Mouse (Mus musculus): ENCODE results near the gene Obsl1. TPM values are rescaled to one million over a fixed set of nuclear protein-coding genes. Genes with fewer than 3 reads are reported as not detected.

The Obsl1 gene
- polyA plus RNA-seq (2017; shearing (Covaris generic)) = not detected

DNA sequence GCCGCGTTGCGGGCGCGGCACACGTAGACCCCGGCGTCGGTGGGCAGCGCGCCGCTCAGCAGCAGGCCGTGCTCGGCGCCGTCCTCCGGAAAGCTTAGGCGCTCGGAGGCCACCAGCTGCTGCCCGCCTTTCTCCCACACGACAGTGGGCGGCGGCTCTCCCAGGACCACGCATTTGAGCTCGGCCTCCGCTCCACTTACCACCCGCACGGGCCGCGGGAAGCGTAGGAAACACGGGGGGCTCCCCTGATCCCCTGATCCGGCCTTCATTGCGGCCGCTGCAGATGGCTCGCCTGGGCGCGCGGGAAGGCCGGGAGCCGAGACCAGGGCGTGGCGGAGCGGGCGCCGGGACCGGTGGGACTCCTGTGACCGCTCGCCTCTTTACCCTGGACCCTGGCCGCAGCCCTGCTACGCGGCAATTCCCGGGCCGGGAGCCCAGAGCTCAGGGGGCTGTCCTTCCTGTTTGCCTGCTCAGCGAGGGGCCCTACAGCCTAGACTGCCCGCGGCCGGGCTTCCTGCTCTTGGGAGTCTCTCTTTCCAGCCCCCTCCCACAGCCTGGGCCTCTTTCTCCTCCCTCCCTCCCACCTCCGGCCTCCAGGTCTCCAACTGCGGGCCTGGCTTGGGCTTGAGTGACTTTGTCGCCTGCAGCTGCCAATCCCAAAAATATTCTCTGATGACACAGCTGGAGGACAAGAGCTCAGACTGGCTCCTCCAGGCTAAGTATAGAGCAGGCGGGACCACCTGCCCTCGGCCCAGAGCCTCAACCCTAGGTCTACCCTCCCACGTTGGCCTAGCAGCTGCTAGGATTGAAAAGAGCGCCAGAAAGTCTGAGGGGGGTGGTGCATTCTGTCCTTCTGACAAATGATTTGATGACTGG, at the start of gene Obsl1:
Gene Obsl1, minus strand, starts transcription at position 497 of the 876 bp plus-strand sequence.
- no peak for ATAC-seq

DNA sequence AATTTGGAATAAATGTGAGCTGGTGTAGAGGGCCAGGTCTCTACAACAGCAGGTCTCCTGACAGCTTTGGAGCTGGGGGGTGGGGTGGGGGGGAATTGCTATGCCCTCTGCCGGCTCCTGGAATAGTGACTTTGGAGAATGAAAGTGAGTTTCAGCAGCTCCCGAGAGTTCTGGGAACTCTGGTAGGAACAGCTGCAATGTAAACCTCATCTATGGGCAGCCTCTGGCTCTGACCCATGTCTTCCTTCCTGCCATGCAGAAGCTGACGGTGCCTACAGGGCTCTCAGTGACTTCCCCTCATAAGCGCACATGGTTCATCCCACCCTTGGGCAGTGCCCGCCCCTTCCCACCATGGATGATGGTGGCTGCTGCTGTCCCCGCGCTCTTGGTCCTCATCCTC, 49.4 kb upstream of the Obsl1 start:
- no peak for ATAC-seq

DNA sequence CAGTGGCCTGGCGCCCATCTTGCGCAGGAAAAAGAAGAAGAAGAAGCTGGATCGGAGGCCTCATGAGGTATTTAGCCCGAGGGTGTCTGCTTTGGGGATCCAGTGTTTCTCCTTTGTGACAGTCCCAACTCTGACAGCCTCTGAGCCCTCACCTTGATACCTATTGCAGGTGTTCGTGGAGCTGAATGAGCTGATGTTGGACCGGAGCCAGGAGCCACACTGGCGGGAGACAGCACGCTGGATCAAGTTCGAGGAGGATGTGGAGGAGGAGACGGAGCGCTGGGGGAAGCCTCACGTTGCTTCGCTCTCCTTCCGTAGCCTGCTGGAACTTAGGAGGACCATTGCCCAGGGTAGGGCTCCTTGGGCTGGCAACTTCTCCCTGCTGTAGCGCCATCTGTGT, 44.3 kb upstream of the Obsl1 start:
- ATAC-seq = no peak

DNA sequence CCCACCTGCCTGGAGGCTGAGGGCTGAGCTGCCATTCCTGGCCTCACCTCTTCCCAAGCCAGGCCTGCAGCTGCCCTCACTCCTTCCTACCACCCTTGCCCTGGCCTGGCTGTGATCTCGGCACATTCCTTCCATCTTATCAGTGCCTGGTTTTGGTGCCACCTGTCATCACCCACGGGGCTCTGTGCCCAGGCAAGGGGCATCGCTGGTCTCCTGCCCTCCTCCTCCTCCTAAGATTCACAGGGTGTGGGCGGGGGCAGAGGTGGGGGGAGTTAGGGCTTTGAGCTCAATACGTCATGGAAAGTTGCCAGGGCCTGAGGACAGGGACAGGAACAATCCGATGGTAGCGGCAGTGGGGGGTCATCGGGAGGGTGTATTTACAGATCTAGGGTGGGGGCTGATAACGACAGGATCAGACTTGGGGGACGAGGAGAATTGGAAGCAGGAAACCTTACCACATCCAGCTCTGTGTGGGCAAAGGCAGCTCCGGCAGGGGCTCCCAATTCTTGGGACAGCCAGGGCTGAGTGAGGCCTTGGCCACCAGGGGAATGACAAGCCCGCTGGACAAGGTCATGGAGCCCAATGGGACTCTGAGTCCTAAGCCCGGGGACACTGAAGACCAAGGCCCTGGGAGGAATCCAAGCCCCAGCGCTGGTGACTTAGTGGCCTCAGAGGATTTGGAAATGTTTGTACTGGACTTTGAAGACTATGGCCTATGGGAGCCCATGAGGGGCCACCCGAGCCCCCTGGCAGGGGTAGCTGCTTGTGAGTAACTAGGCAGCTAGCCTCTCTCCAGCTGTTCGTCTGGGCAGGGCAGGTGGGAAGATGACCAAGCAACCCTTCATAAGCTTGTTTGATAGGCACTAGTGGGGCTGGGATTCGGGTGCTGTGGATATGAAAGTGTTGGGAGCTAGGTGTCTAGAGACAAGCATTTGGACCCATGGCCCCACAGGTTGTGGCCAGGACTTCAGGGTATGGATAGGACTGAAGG, 43.3 kb upstream of the Obsl1 start:
- ATAC-seq = no peak

DNA sequence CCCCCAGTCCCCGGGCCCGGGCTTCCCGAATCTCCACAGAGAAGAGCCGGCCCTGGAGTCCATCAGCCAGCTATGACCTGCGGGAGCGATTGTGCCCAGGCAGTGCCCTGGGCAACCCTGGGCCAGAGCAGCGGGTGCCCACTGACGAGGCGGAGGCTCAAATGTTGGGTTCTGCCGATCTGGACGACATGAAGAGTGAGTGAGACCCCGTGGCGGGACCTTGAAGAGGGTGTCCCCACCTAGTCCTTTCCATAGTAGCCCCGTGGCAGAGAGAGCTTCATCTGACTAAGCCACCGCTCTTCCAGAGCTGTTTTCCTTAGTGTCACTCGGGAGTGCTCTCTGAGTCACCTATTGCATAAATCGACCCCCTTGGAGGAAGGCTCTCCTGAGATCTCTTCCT, 42.6 kb upstream of the Obsl1 start:
- no peak for ATAC-seq

DNA sequence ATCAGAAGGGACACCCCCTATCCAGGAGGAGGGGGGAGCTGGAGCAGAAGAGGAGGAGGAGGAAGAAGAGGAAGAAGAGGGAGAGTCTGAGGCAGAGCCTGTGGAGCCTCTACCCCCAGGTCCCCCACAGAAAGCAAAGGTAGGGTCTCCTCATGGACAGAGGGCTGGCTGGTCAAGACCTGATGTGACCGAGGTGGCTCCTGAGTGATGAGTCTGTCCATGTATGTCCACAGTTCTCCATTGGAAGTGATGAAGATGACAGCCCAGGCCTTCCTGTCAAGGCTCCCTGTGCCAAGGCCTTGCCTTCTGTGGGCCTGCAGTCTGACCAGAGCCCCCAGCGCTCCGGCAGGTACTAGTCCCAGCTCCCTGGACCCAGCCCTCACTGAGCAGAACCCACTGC, 41.8 kb upstream of the Obsl1 start:
- no peak for ATAC-seq

DNA sequence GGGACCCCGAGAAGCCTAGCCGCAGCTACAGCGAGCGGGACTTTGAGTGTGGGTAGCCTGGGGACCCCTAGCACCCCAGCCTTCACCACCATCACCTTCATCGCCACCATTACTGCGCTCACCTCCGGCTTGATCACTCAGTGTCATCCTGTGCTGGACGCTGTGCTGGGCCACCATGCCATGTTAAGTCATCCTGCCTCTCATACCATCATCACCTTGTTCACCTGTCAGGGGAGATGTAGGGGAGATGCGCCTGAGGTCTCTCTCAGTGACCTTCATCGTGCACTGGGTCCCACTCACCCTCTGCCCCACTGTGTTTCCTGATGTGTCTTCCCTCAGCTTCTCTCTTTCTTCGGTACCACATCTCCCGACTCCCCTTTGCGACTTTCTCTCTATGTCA, 41.1 kb upstream of the Obsl1 start:
- ATAC-seq = no peak

DNA sequence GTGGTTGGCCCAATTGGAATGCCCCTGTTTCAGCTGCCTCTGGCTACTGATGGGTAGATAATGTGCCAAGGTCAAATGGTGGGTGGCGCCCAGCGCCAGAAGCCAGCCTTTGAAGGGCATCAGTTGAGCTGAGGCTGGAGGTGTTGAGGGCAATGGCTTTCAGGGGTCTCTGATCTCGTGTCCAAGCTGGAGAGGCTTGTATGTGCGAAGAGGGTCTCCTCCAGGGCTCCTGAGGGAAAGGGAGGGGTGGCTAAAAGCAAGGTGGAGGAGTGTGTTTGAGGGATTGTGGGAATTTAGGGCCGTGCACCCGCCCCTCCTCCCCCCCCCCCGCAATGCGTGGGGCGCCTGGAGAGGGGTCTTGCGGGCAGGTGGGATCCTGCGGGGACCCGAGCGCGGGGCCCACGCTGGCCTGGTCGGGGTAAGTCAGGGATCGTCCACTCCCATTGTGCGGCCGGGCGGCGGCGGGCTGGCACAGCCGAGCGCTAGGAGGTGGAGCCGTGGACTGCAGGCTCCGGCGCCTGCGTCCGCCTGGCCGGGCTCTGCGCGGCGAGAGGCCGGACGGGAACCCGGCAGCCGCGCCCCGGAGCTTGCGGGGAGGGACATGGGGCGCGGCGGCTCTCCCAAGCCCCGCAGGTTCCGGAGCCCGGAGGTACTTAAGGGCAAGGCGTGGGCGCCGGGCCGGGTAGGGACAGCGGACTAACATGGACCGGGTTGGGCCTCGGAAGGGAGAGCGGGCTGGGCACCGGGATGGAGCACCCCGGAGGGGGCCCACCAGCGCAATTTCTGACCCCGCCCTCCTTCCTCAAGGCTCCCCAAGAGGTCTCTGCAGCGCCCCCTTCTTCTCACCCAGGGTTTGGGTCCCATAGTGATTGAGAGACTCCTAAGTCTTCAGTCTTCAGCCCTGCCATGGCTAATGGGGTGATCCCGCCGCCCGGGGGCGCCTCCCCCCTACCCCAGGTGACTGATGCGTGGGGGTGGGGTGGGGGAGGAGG, 40.0 kb upstream of the Obsl1 start, which contains the start of gene Slc4a3:
Gene Slc4a3, plus strand, starts transcription at position 302 of the 992 bp plus-strand sequence.
- ATAC-seq = no peak

DNA sequence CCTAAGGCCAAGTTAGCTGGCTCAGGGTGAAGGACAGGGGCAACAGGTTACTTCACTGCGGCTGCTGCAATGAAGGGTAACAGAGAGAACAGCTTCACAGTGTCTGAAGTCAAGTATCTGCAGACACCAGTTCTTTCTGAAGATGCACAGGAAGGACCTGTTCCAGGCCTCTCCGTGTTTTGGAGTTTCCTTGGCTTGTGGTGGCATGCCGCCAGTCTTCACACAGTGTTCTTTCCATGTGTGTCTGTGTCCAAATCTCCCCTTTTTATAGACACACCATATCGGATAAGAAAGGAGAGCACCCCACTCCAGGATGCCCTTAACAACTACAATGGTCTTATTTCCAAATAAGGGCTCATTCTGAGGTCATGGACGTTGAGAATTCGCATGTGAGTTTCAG, 38.1 kb upstream of the Obsl1 start:
- no peak for ATAC-seq

DNA sequence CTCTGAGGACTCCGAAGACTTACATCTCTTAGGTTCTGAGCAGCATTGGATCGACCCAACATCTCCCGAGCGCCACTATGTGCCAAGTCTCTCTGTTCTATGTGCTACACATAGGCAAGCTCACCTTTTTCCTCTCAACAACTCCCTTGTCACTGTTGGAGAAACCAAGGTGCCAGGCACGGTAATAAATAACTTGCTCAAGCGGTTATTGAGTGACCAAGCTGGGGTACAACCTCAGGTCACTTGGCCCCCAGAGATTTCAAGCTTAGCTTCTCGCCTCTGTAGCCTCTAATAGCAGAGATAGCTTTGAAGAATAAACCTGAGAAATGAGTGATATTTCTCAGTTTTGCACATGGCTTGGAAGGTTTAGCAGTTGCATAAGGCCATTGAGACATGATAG, 35.2 kb upstream of the Obsl1 start:
- no peak for ATAC-seq

DNA sequence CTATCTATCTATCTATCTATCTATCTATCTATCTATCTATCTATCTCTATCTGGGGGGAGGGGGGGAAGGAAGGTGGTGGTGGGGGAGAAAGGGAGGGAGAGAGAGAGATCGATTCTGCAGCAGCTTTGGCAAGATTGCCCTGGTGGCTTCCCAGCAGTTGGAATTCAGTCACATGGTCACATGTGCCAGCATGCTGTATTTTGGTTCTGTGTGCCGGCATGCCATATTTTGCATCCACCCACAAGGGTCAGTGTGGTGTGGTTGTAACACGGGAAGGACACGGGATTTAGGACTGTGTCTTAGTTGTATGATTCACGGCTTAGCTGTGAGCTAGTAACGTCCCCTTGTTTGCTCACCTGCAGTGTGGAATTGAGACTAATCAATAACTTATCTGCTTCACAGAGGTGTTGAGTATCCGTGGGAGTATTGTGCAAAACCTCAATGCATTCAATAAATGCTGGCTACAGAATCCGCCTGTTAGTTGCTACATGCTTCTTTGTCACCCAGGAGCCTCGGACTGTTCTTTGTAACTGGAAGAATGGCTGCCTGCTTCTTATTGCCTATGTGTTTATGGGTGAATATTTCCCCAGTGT, 32.4 kb upstream of the Obsl1 start:
- ATAC-seq = no peak

DNA sequence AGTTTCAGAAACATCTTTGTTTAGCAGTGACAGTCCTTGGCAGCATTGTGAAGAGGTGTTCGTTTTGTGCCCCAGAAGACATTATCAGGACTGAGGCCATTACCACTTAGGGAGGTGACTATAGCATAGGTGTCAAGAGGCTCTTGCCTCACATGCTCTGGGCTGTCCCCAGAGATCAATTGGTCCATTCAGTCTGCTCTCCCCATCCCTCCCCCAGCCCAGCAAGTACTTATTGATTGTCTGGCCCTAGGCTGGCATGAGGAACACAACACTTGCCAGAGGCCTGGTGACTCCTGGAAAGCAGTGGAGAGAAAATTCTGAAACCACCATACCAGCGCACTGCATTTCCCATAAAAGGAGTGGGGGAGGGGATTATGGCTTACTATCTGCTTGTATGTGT, 31.3 kb upstream of the Obsl1 start:
- ATAC-seq = no peak

DNA sequence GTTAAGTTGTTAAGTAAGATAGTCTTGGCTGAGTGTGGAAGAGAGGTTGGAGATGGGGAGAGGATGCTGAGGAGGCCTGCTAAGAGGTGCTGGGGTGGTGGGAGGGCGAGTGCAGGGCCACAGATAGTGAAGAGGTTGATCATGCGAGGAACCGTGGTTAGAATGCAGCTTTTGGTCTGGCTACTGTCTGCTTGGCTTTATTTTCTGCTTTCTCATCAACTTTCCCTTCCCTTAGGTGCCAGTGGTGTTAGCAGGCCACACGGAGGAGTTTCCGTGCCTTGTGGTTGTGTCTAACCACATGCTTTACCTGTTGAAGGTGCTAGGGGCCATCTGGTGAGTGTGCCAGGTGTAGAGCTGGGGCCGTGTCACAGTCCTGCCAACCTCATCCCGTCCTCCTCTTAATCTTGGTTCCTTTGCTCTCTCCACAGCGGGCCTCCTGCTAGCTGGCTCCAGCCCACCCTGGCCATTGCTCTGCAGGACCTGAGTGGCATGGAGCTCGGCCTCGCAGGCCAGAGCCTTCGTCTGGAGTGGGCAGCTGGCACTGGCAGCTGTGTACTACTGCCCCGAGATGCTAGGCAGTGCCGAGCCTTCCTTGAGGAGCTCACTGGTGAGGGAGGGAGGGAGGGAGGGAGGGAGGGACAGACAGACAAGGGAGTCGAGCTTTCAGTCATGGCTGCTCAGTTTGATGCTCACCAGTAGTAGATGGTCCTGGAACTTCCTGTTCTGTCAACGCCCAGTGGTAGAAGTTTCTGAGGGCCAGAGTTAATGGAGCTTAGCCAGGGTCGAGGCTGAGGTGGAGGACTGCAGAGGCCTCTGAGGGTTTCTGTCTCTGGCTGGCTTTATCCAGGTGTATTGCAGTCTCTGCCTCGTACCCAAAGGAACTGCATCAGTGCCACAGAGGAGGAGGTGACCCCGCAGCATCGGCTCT, 27.3 kb upstream of the Obsl1 start:
- no peak for ATAC-seq

DNA sequence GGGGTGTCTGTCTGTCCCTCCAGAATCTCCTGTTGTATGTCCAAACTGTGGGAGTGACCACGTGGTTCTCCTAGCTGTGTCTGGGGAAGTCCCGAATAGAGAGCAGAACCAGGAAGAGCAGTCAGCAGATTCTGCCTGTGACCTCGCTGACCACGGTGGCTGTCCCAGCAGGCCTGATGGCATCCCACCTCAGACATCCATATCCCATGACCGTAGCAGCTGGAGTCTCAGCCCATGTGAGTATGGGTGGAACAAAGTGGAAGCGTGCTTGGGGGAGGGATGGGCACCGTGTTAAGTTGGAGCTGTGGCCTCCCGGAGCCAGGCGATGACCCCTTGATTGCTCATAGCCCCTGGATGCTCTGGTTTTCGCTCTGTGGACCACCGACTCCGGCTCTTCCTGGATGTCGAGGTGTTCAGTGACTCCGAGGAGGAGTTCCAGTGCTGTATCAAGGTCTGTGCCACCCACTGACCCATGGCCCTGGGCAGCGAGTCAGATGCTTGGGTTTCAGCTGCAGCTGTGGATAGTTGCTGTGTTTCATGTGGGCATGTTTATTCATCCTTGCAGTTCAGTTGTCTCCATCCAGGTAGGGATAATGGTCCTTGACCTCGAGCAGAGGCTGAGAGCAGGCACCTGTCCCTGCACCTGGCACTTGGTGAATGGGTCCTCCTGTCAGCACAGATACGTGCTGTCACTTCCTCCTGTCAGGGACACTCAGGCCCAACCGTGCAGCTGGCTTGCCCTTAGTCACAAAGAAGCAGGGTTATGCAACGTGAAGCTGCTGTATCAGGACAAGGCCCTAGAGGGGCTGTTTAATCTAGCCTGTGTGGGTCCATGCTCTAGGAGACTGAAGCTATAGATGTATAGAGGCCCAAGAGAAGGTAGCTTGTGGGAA, 26.3 kb upstream of the Obsl1 start:
- ATAC-seq = no peak

DNA sequence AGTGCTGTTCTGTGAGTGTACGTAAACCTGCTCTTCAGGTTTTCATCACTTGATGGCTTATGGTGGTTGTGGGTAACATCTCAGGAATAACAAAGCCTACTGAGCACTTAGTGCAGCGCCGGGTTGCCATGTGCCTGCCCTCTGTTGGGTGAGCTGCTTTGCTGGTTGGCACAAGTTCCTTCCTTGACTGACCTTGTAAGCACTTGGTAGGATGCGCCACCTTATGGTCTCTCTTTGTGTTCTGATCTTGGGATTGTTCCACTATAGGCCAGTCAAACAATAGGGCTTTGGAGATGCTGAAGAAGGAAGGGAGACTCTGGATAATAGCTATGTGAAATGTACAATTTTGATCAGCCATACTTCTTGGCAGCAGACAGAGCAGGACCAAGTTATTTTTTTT, 24.3 kb upstream of the Obsl1 start:
- ATAC-seq = no peak

DNA sequence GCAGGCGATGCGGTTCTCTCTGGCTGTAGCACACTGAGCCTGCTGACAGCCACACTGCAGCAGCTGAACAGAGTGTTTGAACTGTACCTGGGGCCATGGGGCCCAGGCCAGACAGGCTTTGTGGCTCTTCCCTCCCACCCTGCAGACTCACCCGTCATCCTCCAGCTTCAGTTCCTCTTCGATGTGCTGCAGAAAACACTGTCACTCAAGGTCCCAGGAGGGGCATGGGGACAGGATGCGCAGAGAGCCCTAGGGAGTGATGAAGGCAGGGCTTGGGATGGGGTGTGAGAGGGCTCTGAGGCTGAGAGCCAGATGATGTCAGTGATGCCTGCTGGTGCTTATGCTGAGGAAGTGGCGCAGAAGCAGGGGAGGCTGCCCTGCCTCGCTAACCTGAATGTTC, 18.4 kb upstream of the Obsl1 start:
- no peak for ATAC-seq

DNA sequence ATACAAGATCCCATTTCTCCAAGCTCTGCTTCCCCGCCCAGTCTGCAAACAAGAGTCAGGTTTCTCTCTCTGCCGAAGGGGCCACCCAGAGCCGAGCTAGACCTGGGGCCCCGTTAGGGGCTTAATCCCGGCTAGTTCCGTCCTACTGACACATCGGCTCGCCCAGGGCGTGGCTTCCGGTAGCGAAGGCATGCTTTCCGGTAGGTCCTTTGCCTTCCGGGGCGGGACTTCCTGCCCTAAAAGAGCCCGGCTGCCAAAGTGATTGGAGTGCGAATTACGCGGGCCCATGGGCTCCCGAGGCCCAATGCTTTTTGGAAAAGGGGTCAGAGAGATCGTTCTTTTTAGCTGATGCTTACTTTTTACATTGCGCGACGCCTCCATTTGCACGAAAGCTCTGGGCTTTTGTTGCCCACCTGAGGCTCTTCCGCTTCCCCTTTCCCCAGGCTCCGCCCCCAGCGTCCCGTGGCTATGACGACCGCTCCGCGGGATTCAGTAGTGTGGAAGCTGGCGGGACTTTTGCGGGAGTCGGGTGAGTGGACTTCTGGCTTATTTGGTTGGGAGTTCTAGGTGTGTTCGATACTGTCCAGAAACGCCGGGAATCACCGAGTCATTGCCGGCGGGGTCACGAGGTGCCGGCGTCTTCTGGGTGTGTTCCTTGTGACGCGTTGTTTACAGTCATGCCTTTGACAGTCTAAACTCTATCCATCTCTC, 15.2 kb upstream of the Obsl1 start, which contains the start of gene Stk11ip:
Gene Stk11ip, plus strand, starts transcription at position 209 of the 711 bp plus-strand sequence.
- peak; percentile 93 for ATAC-seq

DNA sequence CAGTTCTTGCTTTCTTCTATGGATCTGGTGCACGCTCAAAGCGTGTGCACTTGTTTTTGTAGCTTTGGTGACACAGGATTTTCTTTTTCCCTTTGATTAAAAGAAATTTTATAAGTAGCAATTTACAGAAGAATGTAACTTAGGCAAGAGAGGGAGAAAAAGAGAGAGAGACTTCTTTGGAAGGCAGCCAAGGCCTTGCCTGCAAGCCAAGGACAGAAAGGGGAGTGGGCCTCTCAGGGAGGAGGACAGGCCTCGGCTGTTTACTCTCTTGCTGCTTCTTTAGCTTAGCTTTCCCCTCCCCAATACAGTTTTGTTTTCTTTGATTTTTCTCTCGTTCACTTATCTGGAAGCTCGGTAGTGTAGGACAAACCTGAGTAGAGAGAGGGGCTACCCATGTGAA, 13.3 kb upstream of the Obsl1 start:
- no peak for ATAC-seq

DNA sequence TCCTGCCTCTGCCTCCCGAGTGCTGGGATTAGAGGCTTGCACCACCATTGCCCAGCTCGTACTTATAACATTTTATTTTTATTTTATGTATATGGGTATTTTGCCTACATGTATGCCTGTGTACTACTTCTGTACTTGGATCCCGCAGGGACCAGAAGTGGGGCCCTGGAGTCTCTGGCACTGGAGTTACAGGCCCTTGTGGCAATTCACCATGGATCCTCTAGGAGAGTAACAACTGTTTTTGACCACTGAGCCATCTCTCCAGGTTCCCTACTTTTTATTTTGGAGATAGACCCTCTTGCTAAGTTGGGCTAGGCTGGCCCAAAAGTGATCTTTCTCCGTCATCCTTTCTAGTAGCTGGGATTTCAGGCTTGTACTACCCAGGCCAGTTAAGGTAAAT, 12.2 kb upstream of the Obsl1 start:
- ATAC-seq = no peak

All from inflammation-experienced regulatory T-cells, adult 6 months (primary cell).